Mouse (Mus musculus): Measurements from ENCODE around the gene Tomm6.

DNA sequence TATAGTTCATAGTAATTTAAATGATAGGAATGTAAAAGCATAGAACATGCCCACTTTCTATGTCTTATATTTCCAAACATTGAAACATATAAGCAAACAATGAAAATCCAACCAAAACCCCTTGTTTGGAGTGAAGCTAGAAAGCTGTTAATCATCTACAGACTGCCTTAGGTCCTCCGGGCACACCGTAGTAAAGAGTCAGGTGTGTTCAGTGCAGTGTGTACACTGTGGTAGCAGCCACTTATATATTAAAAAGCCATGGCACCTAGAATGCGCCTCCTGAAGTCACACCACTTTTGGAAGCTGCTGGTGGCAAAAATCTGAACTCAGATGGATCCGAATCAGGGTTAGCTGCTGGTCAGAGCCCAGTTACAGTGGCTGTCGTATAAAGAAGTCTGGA, 9.9 kb downstream of the Tomm6 start:
- no peak for TF ChIP-seq GATA1 (IDR thresholded peaks at IDR 0.05; ENCODE audit: low read length)
- no peak for TF ChIP-seq TAL1 (IDR thresholded peaks at IDR 0.05; ENCODE audit: low read length)

Measured in erythroblast, embryonic 14.5 days (primary cell).